Mouse (Mus musculus): ENCODE results near the gene Fbln1. TPM values are rescaled to one million over a fixed set of nuclear protein-coding genes. Genes with fewer than 3 reads are reported as not detected.

Fbln1 gene
- total and polyA plus RNA-seq, 2 experiments, result 0.83 to 1.4 TPM

DNA sequence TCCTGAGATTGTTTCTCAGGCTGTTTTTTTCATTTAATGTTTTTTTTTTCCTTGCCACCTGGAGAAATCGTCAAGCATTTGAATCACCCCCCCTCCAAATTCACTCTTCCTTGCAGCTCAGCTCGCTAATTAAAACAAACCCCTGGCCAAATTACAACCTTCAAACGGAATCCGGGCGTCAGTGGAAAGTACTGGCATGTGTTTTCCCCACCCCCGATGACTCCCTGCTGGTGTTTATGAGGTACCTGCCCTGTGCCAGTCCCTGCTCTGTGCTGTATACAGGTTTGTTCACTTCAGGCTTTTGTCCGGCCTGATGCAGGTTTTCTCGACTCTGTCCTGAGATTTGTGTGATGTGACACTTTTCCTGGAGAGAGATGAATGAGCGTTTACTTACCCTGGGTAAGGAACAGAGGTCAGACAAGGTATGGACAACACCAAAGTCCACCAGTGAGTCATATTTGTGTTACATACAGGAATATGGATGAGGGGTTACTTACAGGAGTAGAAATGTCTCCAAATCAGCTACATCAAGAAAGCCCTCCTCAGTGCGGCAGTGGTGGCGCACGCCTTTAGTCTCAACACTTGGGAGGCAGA, 38.6 kb upstream of the Fbln1 start:
- H3K27me3 ChIP-seq (ENCODE audit: control insufficient read depth, insufficient read depth, low read length), result no peaks in the 10 kb centered on the region
- no peak overlapping the region for H3K9ac ChIP-seq (ENCODE audit: low read depth, low read length)
- DNase-seq (ENCODE audit: extremely low read depth, low read depth, low spot score), result no peak
- H3K36me3 ChIP-seq (ENCODE audit: control insufficient read depth, insufficient read depth, low read length), result no peaks in the 10 kb centered on the region
- H3K79me2 ChIP-seq (ENCODE audit: control insufficient read depth, insufficient read depth, low read length), result no peaks in the 10 kb centered on the region
- H3K4me1 ChIP-seq (ENCODE audit: control insufficient read depth, insufficient read depth, low read length), result no peaks in the 10 kb centered on the region
- 71% methylated on average over 12 of the region's 12 CpGs for WGBS
- H3K27ac ChIP-seq (replicated peaks; ENCODE audit: insufficient read depth, low read depth, low read length), result no peak overlapping the region
- no peak overlapping the region for H3K4me3 ChIP-seq (ENCODE audit: insufficient read depth, low read depth, low read length)
- TF ChIP-seq CTCF (IDR thresholded peaks at IDR 0.05; ENCODE audit: low read depth, low read length) (no peak), POLR2A (IDR thresholded peaks at IDR 0.05; ENCODE audit: extremely low read depth, insufficient read depth, low read length) (no peak)

DNA sequence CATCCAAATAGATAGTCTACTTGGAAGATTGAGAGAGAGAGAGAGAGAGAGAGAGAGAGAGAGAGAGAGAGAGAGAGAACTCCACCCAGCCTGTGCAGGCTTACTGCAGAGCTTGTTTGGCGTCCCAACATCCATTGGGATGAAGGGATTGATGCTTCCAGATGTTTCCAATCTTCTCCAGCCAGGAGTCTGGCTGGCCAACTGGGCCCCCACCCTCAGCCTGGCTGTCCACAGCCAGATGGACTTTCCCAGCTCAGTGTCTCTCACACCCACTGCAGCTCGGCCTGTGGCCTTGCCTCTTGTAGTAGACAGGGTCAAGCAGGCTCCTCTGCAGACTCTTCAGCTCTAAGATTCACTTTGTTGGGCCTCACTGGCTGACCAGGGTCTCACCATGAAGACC, 33.7 kb upstream of the Fbln1 start:
- no peaks in the 10 kb centered on the region for H3K27me3 ChIP-seq (ENCODE audit: control insufficient read depth, insufficient read depth, low read length)

DNA sequence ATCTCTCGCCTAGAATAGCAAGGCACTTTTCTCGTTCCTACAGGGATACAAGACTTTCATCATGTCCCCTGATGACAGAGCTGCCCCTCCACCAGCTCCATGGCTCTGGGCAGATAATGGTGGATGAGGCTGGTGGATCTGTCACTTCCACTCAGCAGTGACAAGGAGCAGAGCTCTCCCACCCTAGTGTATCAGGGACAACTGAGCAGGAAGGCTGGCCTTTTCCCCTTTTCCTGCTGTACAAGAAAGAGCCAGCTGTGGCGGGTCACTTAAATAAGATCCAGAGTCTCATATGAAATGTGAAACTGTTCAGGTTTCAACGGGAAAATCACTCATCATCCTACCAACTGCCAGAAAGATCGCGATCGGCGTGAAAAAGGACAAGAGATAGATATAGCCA, 32.3 kb upstream of the Fbln1 start:
- no peaks in the 10 kb centered on the region for H3K36me3 ChIP-seq (ENCODE audit: control insufficient read depth, insufficient read depth, low read length)
- 82% methylated on average over 8 of the region's 8 CpGs for WGBS
- no peaks in the 10 kb centered on the region for H3K27me3 ChIP-seq (ENCODE audit: control insufficient read depth, insufficient read depth, low read length)
- no peaks in the 10 kb centered on the region for H3K79me2 ChIP-seq (ENCODE audit: control insufficient read depth, insufficient read depth, low read length)
- H3K9ac ChIP-seq (ENCODE audit: low read depth, low read length), result no peak overlapping the region
- TF ChIP-seq POLR2A (IDR thresholded peaks at IDR 0.05; ENCODE audit: extremely low read depth, insufficient read depth, low read length) (no peak), CTCF (IDR thresholded peaks at IDR 0.05; ENCODE audit: low read depth, low read length) (no peak)
- no peak overlapping the region for H3K27ac ChIP-seq (replicated peaks; ENCODE audit: insufficient read depth, low read depth, low read length)
- no peaks in the 10 kb centered on the region for H3K4me1 ChIP-seq (ENCODE audit: control insufficient read depth, insufficient read depth, low read length)
- no peak overlapping the region for H3K4me3 ChIP-seq (ENCODE audit: insufficient read depth, low read depth, low read length)
- no peak for DNase-seq (ENCODE audit: extremely low read depth, low read depth, low spot score)

More for the DNA sequence above, 33.7 kb upstream of the Fbln1 start:
- no peak for TF ChIP-seq POLR2A (IDR thresholded peaks at IDR 0.05; ENCODE audit: extremely low read depth, insufficient read depth, low read length)
- TF ChIP-seq CTCF (IDR thresholded peaks at IDR 0.05; ENCODE audit: low read depth, low read length), result no peak
- no peak for DNase-seq (ENCODE audit: extremely low read depth, low read depth, low spot score)
- Histone ChIP-seq H3K27ac (replicated peaks; ENCODE audit: insufficient read depth, low read depth, low read length) (no peak overlapping the region), H3K4me3 (ENCODE audit: insufficient read depth, low read depth, low read length) (no peak overlapping the region), H3K79me2 (ENCODE audit: control insufficient read depth, insufficient read depth, low read length) (no peaks in the 10 kb centered on the region), H3K36me3 (ENCODE audit: control insufficient read depth, insufficient read depth, low read length) (no peaks in the 10 kb centered on the region), H3K4me1 (ENCODE audit: control insufficient read depth, insufficient read depth, low read length) (no peaks in the 10 kb centered on the region), H3K9ac (ENCODE audit: low read depth, low read length) (no peak overlapping the region)
- 81% methylated on average over 2 of the region's 2 CpGs for WGBS

DNA sequence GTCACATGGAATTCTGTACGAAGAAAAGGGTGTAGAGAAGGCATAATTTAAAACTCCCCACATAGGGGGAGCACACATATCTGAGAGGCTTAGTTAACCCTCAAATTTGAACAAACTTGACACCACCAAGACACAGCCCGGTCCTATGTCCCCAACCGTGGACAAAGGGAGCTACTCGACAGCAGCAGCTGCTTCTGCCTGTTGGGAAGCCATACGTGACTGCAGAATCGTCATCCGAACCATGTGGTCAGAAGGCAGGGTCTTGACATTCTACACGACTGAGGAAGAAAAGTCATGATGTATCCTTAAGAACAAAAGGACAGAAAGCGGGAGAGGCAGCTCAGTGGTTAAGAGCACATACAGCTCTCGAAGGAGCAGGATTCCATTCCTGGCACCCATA, 31.7 kb upstream of the Fbln1 start:
- Histone ChIP-seq H3K36me3 (ENCODE audit: control insufficient read depth, insufficient read depth, low read length) (no peaks in the 10 kb centered on the region), H3K27ac (replicated peaks; ENCODE audit: insufficient read depth, low read depth, low read length) (no peak overlapping the region), H3K27me3 (ENCODE audit: control insufficient read depth, insufficient read depth, low read length) (no peaks in the 10 kb centered on the region), H3K4me1 (ENCODE audit: control insufficient read depth, insufficient read depth, low read length) (no peaks in the 10 kb centered on the region), H3K4me3 (ENCODE audit: insufficient read depth, low read depth, low read length) (no peak overlapping the region), H3K79me2 (ENCODE audit: control insufficient read depth, insufficient read depth, low read length) (no peaks in the 10 kb centered on the region), H3K9ac (ENCODE audit: low read depth, low read length) (no peak overlapping the region)
- 76% methylated on average over 10 of the region's 10 CpGs for WGBS
- DNase-seq (ENCODE audit: extremely low read depth, low read depth, low spot score), result no peak
- TF ChIP-seq POLR2A (IDR thresholded peaks at IDR 0.05; ENCODE audit: extremely low read depth, insufficient read depth, low read length) (no peak), CTCF (IDR thresholded peaks at IDR 0.05; ENCODE audit: low read depth, low read length) (no peak)

DNA sequence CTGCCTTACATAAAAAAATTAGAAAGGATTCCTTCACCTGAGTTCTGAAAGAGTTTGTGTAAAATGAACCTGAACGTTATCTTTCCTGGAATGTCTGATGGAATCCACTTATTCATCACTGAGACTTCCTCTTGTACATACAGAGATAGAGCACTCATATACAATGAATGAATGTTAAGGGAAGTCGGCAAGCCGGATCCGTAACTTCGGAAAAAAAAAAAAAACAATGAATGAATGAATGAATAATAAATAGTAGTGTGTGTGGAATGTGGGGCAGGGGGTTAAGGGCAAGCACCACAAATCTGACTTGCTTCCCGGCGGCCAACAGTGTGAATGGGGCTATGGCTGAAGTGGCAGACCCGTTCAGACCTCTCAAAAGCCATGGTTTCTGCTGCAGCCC, 28.2 kb upstream of the Fbln1 start:
- H3K36me3 ChIP-seq (ENCODE audit: control insufficient read depth, insufficient read depth, low read length), result no peaks in the 10 kb centered on the region
- no peaks in the 10 kb centered on the region for H3K79me2 ChIP-seq (ENCODE audit: control insufficient read depth, insufficient read depth, low read length)
- peak; percentile 65 for DNase-seq (ENCODE audit: extremely low read depth, low read depth, low spot score)
- TF ChIP-seq POLR2A (IDR thresholded peaks at IDR 0.05; ENCODE audit: extremely low read depth, insufficient read depth, low read length) (no peak), CTCF (IDR thresholded peaks at IDR 0.05; ENCODE audit: low read depth, low read length) (no peak)
- WGBS, result 81% methylated on average over 8 of the region's 8 CpGs
- no peak overlapping the region for H3K4me3 ChIP-seq (ENCODE audit: insufficient read depth, low read depth, low read length)
- no peak overlapping the region for H3K9ac ChIP-seq (ENCODE audit: low read depth, low read length)
- H3K4me1 ChIP-seq (ENCODE audit: control insufficient read depth, insufficient read depth, low read length), result no peaks in the 10 kb centered on the region
- H3K27me3 ChIP-seq (ENCODE audit: control insufficient read depth, insufficient read depth, low read length), result no peaks in the 10 kb centered on the region; the same call in 1 of the 2 replicates
- no peak overlapping the region for H3K27ac ChIP-seq (replicated peaks; ENCODE audit: insufficient read depth, low read depth, low read length)

DNA sequence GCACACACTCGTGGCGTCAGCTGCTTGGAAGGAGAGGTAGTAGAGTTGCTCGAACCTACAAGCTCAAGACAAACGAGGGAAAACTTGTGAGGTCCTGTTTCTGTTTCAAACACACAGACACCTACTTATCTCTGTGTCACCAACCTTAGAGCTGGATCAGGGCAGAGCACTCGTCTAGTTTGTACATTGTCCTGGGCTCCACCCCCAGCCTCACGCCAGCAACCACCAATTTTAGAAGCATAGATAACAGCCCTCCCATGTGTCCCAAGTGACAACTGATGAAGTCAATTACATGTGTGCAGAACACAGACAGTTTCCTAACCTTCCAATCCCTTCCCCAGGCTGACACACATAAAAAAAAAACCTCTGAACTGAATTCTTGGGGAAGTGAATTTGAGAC, 27.6 kb upstream of the Fbln1 start:
- Histone ChIP-seq H3K4me3 (ENCODE audit: insufficient read depth, low read depth, low read length) (no peak overlapping the region), H3K4me1 (ENCODE audit: control insufficient read depth, insufficient read depth, low read length) (no peaks in the 10 kb centered on the region), H3K36me3 (ENCODE audit: control insufficient read depth, insufficient read depth, low read length) (no peaks in the 10 kb centered on the region), H3K79me2 (ENCODE audit: control insufficient read depth, insufficient read depth, low read length) (no peaks in the 10 kb centered on the region), H3K27ac (replicated peaks; ENCODE audit: insufficient read depth, low read depth, low read length) (no peak overlapping the region), H3K9ac (ENCODE audit: low read depth, low read length) (no peak overlapping the region), H3K27me3 (ENCODE audit: control insufficient read depth, insufficient read depth, low read length) (no peaks in the 10 kb centered on the region; the same call in 1 of the 2 replicates)
- 54% methylated on average over 6 of the region's 6 CpGs for WGBS
- no peak for TF ChIP-seq POLR2A (IDR thresholded peaks at IDR 0.05; ENCODE audit: extremely low read depth, insufficient read depth, low read length)
- TF ChIP-seq CTCF (IDR thresholded peaks at IDR 0.05; ENCODE audit: low read depth, low read length), result no peak
- no peak for DNase-seq (ENCODE audit: extremely low read depth, low read depth, low spot score)
